Comparison of ENCODE assay signal across 8 mouse cellular contexts in the genomic region with DNA sequence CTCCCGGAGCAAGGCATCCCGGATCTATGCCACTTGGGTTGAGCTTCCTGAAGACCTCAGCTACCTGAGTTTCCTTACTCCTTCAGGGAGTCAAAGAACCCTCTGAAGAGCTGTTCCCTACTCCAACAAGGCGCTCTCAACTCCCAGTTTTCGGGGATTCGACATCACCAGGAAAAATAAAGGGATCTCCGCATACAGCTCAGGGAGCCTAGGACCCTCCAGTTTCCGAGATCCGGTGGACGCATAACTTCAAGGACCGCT. TPM values are rescaled to one million over a fixed set of nuclear protein-coding genes. Genes with fewer than 3 reads are reported as not detected.
DNase-seq lines count a peak whose midpoint lies in the region; ATAC-seq and TF ChIP-seq lines count a peak whose summit lies in the region.
"Had no signal": no experiment of that assay in that cellular context is flagged by ENCODE, and none has a peak within 500 bp of the region (broad histone marks: within the 10 kb centered on the region; RNA-seq: fewer than 3 reads in every experiment).

No protein-coding gene starts in this region.

- no peak for TF ChIP-seq EP300 in lung, postnatal 0 days (IDR thresholded peaks at IDR 0.05)

- H3K4me1 ChIP-seq in lung, postnatal 0 days (ENCODE audit: insufficient read depth, low read depth, low read length) = peaks cover 3% of the 10 kb centered on the region; the same call in 1 of the 2 replicates
- peaks cover 47% of the 10 kb centered on the region for H3K4me1 ChIP-seq in forebrain, embryonic 10.5 days
- H3K4me1 ChIP-seq in limb, embryonic 14.5 days (ENCODE audit: control insufficient read depth, insufficient read depth, low read length) = peaks cover 24% of the 10 kb centered on the region
- peaks cover 14% of the 10 kb centered on the region for H3K4me1 ChIP-seq in stomach, embryonic 14.5 days (ENCODE audit: control insufficient read depth, insufficient read depth, low read length)

- WGBS in lung, postnatal 0 days = under 1% methylated on average over 10 of the region's 10 CpGs
- 0% methylated on average over 10 of the region's 10 CpGs for WGBS in forebrain, embryonic 10.5 days
- WGBS in limb, embryonic 14.5 days = 0% methylated on average over 10 of the region's 10 CpGs
- 0% methylated on average over 10 of the region's 10 CpGs for WGBS in stomach, embryonic 14.5 days

- TF ChIP-seq POLR2A in limb, embryonic 14.5 days (IDR thresholded peaks at IDR 0.05; ENCODE audit: borderline replicate concordance, extremely low read depth, insufficient read depth, insufficient read length) = no peak

- peak overlapping the region; percentile 72 for H3K9ac ChIP-seq in lung, postnatal 0 days (replicated peaks; ENCODE audit: low read depth)
- peak overlapping the region; percentile 67 for H3K9ac ChIP-seq in limb, embryonic 14.5 days (ENCODE audit: low read depth, low read length, severe bottlenecking)
- peak overlapping the region; percentile 47 for H3K9ac ChIP-seq in stomach, embryonic 14.5 days (replicated peaks; ENCODE audit: low read depth, low read length)

- H3K27me3 ChIP-seq in lung, postnatal 0 days (replicated peaks; ENCODE audit: insufficient read depth, low read length) = no peaks in the 10 kb centered on the region
- H3K27me3 ChIP-seq in forebrain, embryonic 10.5 days (ENCODE audit: poor library complexity, severe bottlenecking) = no peaks in the 10 kb centered on the region
- no peaks in the 10 kb centered on the region for H3K27me3 ChIP-seq in limb, embryonic 14.5 days (ENCODE audit: control insufficient read depth, insufficient read depth, low read length)
- no peaks in the 10 kb centered on the region for H3K27me3 ChIP-seq in stomach, embryonic 14.5 days (ENCODE audit: control insufficient read depth, insufficient read depth, low read length)

- H3K27ac ChIP-seq in lung, postnatal 0 days (ENCODE audit: low read length) = peak overlapping the region; percentile 85
- H3K27ac ChIP-seq in forebrain, embryonic 10.5 days = peak overlapping the region; percentile 91
- no peak overlapping the region for H3K27ac ChIP-seq in limb, embryonic 14.5 days (replicated peaks; ENCODE audit: low read depth, low read length)
- H3K27ac ChIP-seq in stomach, embryonic 14.5 days (ENCODE audit: low read length) = peak overlapping the region; percentile 52; the same call in 1 of the 2 replicates

- H3K4me3 ChIP-seq in lung, postnatal 0 days (ENCODE audit: low read depth, low read length) = peak overlapping the region; percentile 76
- peak overlapping the region; percentile 82 for H3K4me3 ChIP-seq in forebrain, embryonic 10.5 days
- H3K4me3 ChIP-seq in limb, embryonic 14.5 days (replicated peaks; ENCODE audit: low read length) = peak overlapping the region; percentile 63
- H3K4me3 ChIP-seq in stomach, embryonic 14.5 days (ENCODE audit: low read depth, low read length) = peak overlapping the region; percentile 50

- H3K36me3 ChIP-seq in lung, postnatal 0 days (ENCODE audit: insufficient read depth, low read length) = peaks cover 3% of the 10 kb centered on the region
- H3K36me3 ChIP-seq in forebrain, embryonic 10.5 days (replicated peaks) = peaks cover 21% of the 10 kb centered on the region
- no peaks in the 10 kb centered on the region for H3K36me3 ChIP-seq in limb, embryonic 14.5 days (ENCODE audit: control insufficient read depth, insufficient read depth, low read length)
- no peaks in the 10 kb centered on the region for H3K36me3 ChIP-seq in stomach, embryonic 14.5 days (ENCODE audit: control insufficient read depth, insufficient read depth, low read length)

- H3K9me3 ChIP-seq in lung, postnatal 0 days (ENCODE audit: low read length) = no peaks in the 10 kb centered on the region
- peaks cover 6% of the 10 kb centered on the region for H3K9me3 ChIP-seq in forebrain, embryonic 10.5 days
- no peaks in the 10 kb centered on the region for H3K9me3 ChIP-seq in limb, embryonic 14.5 days (ENCODE audit: control insufficient read depth, low read length)
- no peaks in the 10 kb centered on the region for H3K9me3 ChIP-seq in stomach, embryonic 14.5 days (ENCODE audit: control insufficient read depth, low read depth, low read length)

- no peak for ATAC-seq in lung, postnatal 0 days
- ATAC-seq in limb, embryonic 14.5 days (ENCODE audit: low FRiP score, low read depth) = no peak; the same call in 1 of the 2 replicates
- ATAC-seq in stomach, embryonic 14.5 days (ENCODE audit: insufficient number of reproducible peaks, insufficient read depth, low FRiP score, low read depth) = peak; percentile 2; the same call in 1 of the 2 replicates
- ATAC-seq in erythroid progenitor cell, adult 5-6 weeks (replicated peaks; ENCODE audit: low FRiP score, poor library complexity, severe bottlenecking) = no peak

- DNase-seq in lung, postnatal 0 days (ENCODE audit: low spot score) = peak; percentile 14
- DNase-seq in lung, postnatal 14 days = no peak
- DNase-seq in forebrain, embryonic 10.5 days (ENCODE audit: extremely low spot score, low spot score) = no peak
- no peak for DNase-seq in limb, embryonic 14.5 days (ENCODE audit: low spot score)
- DNase-seq in layer of hippocampus, postnatal 25 days (ENCODE audit: extremely low spot score in 1 of 2, low spot score in 1 of 2) = no peak

- no peak for TF ChIP-seq CTCF in lung, postnatal 0 days (IDR thresholded peaks at IDR 0.05)

- peak overlapping the region; percentile 97 for H3K4me2 ChIP-seq in lung, postnatal 0 days (replicated peaks; ENCODE audit: low read depth, low read length)
- peak overlapping the region; percentile 98 for H3K4me2 ChIP-seq in limb, embryonic 14.5 days (replicated peaks; ENCODE audit: low read depth, low read length, severe bottlenecking)
- peak overlapping the region; percentile 83 for H3K4me2 ChIP-seq in stomach, embryonic 14.5 days (replicated peaks; ENCODE audit: low read depth, low read length)

RNA-seq across cellular contexts. Expression of a gene that starts 0.3 kb away (rescaled TPM):
- 176 and 178 TPM in 2 replicates for polyA plus RNA-seq in lung, postnatal 0 days (2015; fragmentation: Nextera tagmentation; extraction: Ambion mirVana)
- 44.3 and 46.2 TPM in 2 replicates for polyA plus RNA-seq in forebrain, embryonic 10.5 days (2016; fragmentation: Nextera tagmentation; extraction: Ambion mirVana)
- polyA plus RNA-seq in limb, embryonic 14.5 days (2012; rRNA removed) = 80.3 and 96.1 TPM in 2 replicates
- 21.7 and 24.4 TPM in 2 replicates for polyA plus RNA-seq in limb, embryonic 14.5 days (2014; fragmentation: Nextera tagmentation; extraction: Ambion mirVana)
- polyA plus RNA-seq in stomach, embryonic 14.5 days (2014; fragmentation: Nextera tagmentation; extraction: Ambion mirVana) = 36.7 and 39.0 TPM in 2 replicates
- 1 to 10 TPM; 2.4 to 3.5 TPM for total RNA-seq in layer of hippocampus, postnatal 25 days (2021)
- 596 and 609 TPM in 2 replicates for total RNA-seq in erythroid progenitor cell, adult 5-6 weeks (2015; ENCODE audit: low replicate concordance)
- 412 and 455 TPM in 2 replicates for total RNA-seq in erythroid progenitor cell, adult 5-6 weeks (2017; ENCODE audit: low replicate concordance)

RNA-seq across cellular contexts. Expression of a gene that starts 34.2 kb away (rescaled TPM):
- polyA plus RNA-seq in lung, postnatal 0 days (2015; fragmentation: Nextera tagmentation; extraction: Ambion mirVana) = 57.7 and 60.7 TPM in 2 replicates
- 120 and 122 TPM in 2 replicates for polyA plus RNA-seq in forebrain, embryonic 10.5 days (2016; fragmentation: Nextera tagmentation; extraction: Ambion mirVana)
- 197 and 280 TPM in 2 replicates for polyA plus RNA-seq in limb, embryonic 14.5 days (2012; rRNA removed)
- polyA plus RNA-seq in limb, embryonic 14.5 days (2014; fragmentation: Nextera tagmentation; extraction: Ambion mirVana) = 109 and 137 TPM in 2 replicates
- polyA plus RNA-seq in stomach, embryonic 14.5 days (2014; fragmentation: Nextera tagmentation; extraction: Ambion mirVana) = 105 and 120 TPM in 2 replicates
- 100 to 1,000 TPM; 322 to 327 TPM for total RNA-seq in layer of hippocampus, postnatal 25 days (2021)
- 75.0 and 87.2 TPM in 2 replicates for total RNA-seq in erythroid progenitor cell, adult 5-6 weeks (2015; ENCODE audit: low replicate concordance)
- total RNA-seq in erythroid progenitor cell, adult 5-6 weeks (2017; ENCODE audit: low replicate concordance) = 76.9 and 128 TPM in 2 replicates

RNA-seq across cellular contexts. Expression of a gene that starts 35.0 kb away (rescaled TPM):
- polyA plus RNA-seq in lung, postnatal 0 days (2015; fragmentation: Nextera tagmentation; extraction: Ambion mirVana) = 22.3 and 23.5 TPM in 2 replicates
- 26.3 and 27.2 TPM in 2 replicates for polyA plus RNA-seq in forebrain, embryonic 10.5 days (2016; fragmentation: Nextera tagmentation; extraction: Ambion mirVana)
- 29.9 and 37.6 TPM in 2 replicates for polyA plus RNA-seq in limb, embryonic 14.5 days (2012; rRNA removed)
- polyA plus RNA-seq in limb, embryonic 14.5 days (2014; fragmentation: Nextera tagmentation; extraction: Ambion mirVana) = 26.9 and 32.6 TPM in 2 replicates
- polyA plus RNA-seq in stomach, embryonic 14.5 days (2014; fragmentation: Nextera tagmentation; extraction: Ambion mirVana) = 23.8 and 25.8 TPM in 2 replicates
- total RNA-seq in layer of hippocampus, postnatal 25 days (2021) = 10 to 100 TPM; 46.7 to 47.7 TPM
- 6.5 and 7.5 TPM in 2 replicates for total RNA-seq in erythroid progenitor cell, adult 5-6 weeks (2015; ENCODE audit: low replicate concordance)
- total RNA-seq in erythroid progenitor cell, adult 5-6 weeks (2017; ENCODE audit: low replicate concordance) = 4.9 and 19.6 TPM in 2 replicates

RNA-seq across cellular contexts. Expression of a gene that starts 43.3 kb away (rescaled TPM):
- polyA plus RNA-seq in lung, postnatal 0 days (2015; fragmentation: Nextera tagmentation; extraction: Ambion mirVana) = 240 and 261 TPM in 2 replicates
- 249 and 254 TPM in 2 replicates for polyA plus RNA-seq in forebrain, embryonic 10.5 days (2016; fragmentation: Nextera tagmentation; extraction: Ambion mirVana)
- 271 and 297 TPM in 2 replicates for polyA plus RNA-seq in limb, embryonic 14.5 days (2012; rRNA removed)
- polyA plus RNA-seq in limb, embryonic 14.5 days (2014; fragmentation: Nextera tagmentation; extraction: Ambion mirVana) = 271 and 295 TPM in 2 replicates
- polyA plus RNA-seq in stomach, embryonic 14.5 days (2014; fragmentation: Nextera tagmentation; extraction: Ambion mirVana) = 274 and 282 TPM in 2 replicates
- 100 to 1,000 TPM; 278 to 315 TPM for total RNA-seq in layer of hippocampus, postnatal 25 days (2021)
- 74.2 and 106 TPM in 2 replicates for total RNA-seq in erythroid progenitor cell, adult 5-6 weeks (2015; ENCODE audit: low replicate concordance)
- total RNA-seq in erythroid progenitor cell, adult 5-6 weeks (2017; ENCODE audit: low replicate concordance) = 27.9 and 47.0 TPM in 2 replicates

RNA-seq across cellular contexts. Expression of a gene that starts 59.8 kb away (rescaled TPM):
- not detected in 2 replicates for polyA plus RNA-seq in lung, postnatal 0 days (2015; fragmentation: Nextera tagmentation; extraction: Ambion mirVana)
- not detected in 2 replicates for polyA plus RNA-seq in forebrain, embryonic 10.5 days (2016; fragmentation: Nextera tagmentation; extraction: Ambion mirVana)
- polyA plus RNA-seq in limb, embryonic 14.5 days (2012; rRNA removed) = 0.04 and 0.10 TPM in 2 replicates
- polyA plus RNA-seq in limb, embryonic 14.5 days (2014; fragmentation: Nextera tagmentation; extraction: Ambion mirVana) = not detected in 2 replicates
- polyA plus RNA-seq in stomach, embryonic 14.5 days (2014; fragmentation: Nextera tagmentation; extraction: Ambion mirVana) = not detected in 2 replicates
- total RNA-seq in layer of hippocampus, postnatal 25 days (2021) = not detected
- total RNA-seq in erythroid progenitor cell, adult 5-6 weeks (2015; ENCODE audit: low replicate concordance) = not detected in 2 replicates
- not detected in 2 replicates for total RNA-seq in erythroid progenitor cell, adult 5-6 weeks (2017; ENCODE audit: low replicate concordance)
- total RNA-seq: common myeloid progenitor, adult 5-6 weeks had no signal
